Mouse (Mus musculus): ENCODE data around the gene Rps15.

DNA sequence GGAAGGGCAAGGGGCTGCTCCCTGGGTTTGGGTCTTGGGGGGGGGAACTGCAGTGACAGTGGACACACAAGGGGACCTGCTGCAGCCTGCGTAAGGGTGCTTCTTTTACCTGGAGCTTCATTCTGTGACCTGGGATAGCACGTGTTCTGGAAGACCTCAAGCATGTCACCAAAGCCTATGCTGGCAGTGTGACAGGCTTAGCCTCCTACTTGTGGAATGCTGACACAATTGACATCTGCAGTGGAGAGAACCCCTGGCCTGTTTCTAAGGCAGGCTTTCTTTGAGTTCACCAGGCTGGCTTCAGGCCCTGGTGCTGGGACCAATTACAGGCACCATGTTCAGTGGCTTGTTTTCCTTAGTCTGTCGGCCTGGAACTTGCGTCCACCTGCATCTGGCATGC lies 2.1 kb downstream of the Rps15 start:
- no peak for TF ChIP-seq POLR2A (IDR thresholded peaks at IDR 0.05; ENCODE audit: insufficient read depth, low read depth, low read length)
- TF ChIP-seq CTCF (IDR thresholded peaks at IDR 0.05; ENCODE audit: insufficient read depth, low read depth, low read length) = no peak
